Mouse (Mus musculus) heart, embryonic 14.5 days (tissue): Measurements from ENCODE around the gene Trmt2a. TPM values are rescaled to one million over a fixed set of nuclear protein-coding genes. Genes with fewer than 3 reads are reported as not detected.

ENCODE experiments used
- ATAC-seq: fragments of 200-750 bp; cut with Nextera tagmentation; 2 replicates; pipeline ENCODE4 v1.8.0; 2017; ENCODE audit warnings: low read depth, moderate TSS enrichment; ENCODE audit not compliant: insufficient number of reproducible peaks, insufficient read depth, low FRiP score
- H3K27ac ChIP-seq, 2 experiments: fragments of 200-500 bp in 1 of 2; fragments of 300-500 bp in 1 of 2; sonication (generic) in 1 of 2; replicated peaks in 1 of 2; 2 replicates each; pipeline ENCODE4 v1.5.1; 2012 to 2014; ENCODE audit warnings: low read depth in 2 of 2, low read length in 2 of 2, control low read depth in 1 of 2, mild to moderate bottlenecking in 1 of 2, mixed read lengths in 1 of 2; ENCODE audit not compliant: control insufficient read depth in 1 of 2, insufficient read depth in 1 of 2
- H3K27me3 ChIP-seq: fragments of 300-500 bp; sonication (generic); 2 replicates; pipeline ENCODE4 v1.6.1; 2014; ENCODE audit warnings: mild to moderate bottlenecking, low read length, control low read depth; ENCODE audit not compliant: control insufficient read depth, insufficient read depth
- H3K36me3 ChIP-seq: fragments of 300-500 bp; sonication (generic); 2 replicates; pipeline ENCODE4 v1.6.1; 2014; ENCODE audit warnings: mild to moderate bottlenecking, control low read depth, low read length, mixed read lengths; ENCODE audit not compliant: control insufficient read depth, insufficient read depth
- H3K4me1 ChIP-seq, 2 experiments: fragments of 200-500 bp in 1 of 2; fragments of 300-500 bp in 1 of 2; sonication (generic) in 1 of 2; 2 replicates each; pipeline ENCODE4 v1.6.1; 2012 to 2014; ENCODE audit warnings: low read length in 2 of 2, control low read depth in 1 of 2, mixed read lengths in 1 of 2; ENCODE audit not compliant: control insufficient read depth in 2 of 2, insufficient read depth in 2 of 2
- H3K4me2 ChIP-seq: fragments of 300-500 bp; sonication (generic); 2 replicates; pipeline ENCODE4 v1.6.1; 2014; ENCODE audit warnings: mild to moderate bottlenecking, low read length
- H3K4me3 ChIP-seq, 2 experiments: fragments of 200-500 bp in 1 of 2; fragments of 300-500 bp in 1 of 2; sonication (generic) in 1 of 2; 2 replicates each; pipeline ENCODE4 v1.5.1; 2012 to 2014; ENCODE audit warnings: low read length in 2 of 2, mild to moderate bottlenecking in 2 of 2, control low read depth in 1 of 2, low read depth in 1 of 2, moderate library complexity in 1 of 2; ENCODE audit not compliant: control insufficient read depth in 1 of 2, insufficient read depth in 1 of 2
- H3K9ac ChIP-seq: fragments of 300-500 bp; sonication (generic); 2 replicates; pipeline ENCODE4 v1.6.1; 2014; ENCODE audit warnings: mild to moderate bottlenecking, low read length
- H3K9me3 ChIP-seq: fragments of 300-500 bp; sonication (generic); 2 replicates; pipeline ENCODE4 v1.6.1; 2016; ENCODE audit warnings: low read length, control low read depth; ENCODE audit not compliant: control insufficient read depth
- WGBS: fragments of 180-500 bp; shearing (Covaris S2); extraction: QIAGEN DNeasy Blood & Tissue Kit; methylation state at CpG from one replicate; pipeline ENCODE4 v1.1.7; 2014; 5-methylcytosine and 5-hydroxymethylcytosine counted together
- polyA plus RNA-seq: library from polyadenylated mRNA; unstranded; fragments of >200 nt; fragmentation: Nextera tagmentation; extraction: Ambion mirVana; gene quantifications from 2 replicates; pipeline ENCODE4 v1.2.1, GENCODE M21; 2014

Gene Trmt2a
- polyA plus RNA-seq, 1 experiment from 2014 or later, result 39.8 TPM

GRCm38 (mm10) chr16:18258221-18258620 is 9.7 kb downstream of the Trmt2a start, which contains the start of gene Gm49776:
Gene Gm49776 (minus strand): TSS chr16:18258321.
- no peak within 1 kb of the TSS for H3K4me3 ChIP-seq
- no peak for ATAC-seq
- 90% methylated on average over 2 of the region's 2 CpGs for WGBS
- no peaks in the 10 kb centered on the region for H3K4me1 ChIP-seq
- no peaks in the 10 kb centered on the region for H3K27me3 ChIP-seq
- H3K4me2 ChIP-seq, result no peak within 1 kb of the TSS
- H3K9ac ChIP-seq, result no peak within 1 kb of the TSS
- no peak within 1 kb of the TSS for H3K27ac ChIP-seq
- H3K9me3 ChIP-seq, result no peaks in the 10 kb centered on the region
- H3K36me3 ChIP-seq, result peaks cover 97% of the 10 kb centered on the region

- Histone ChIP-seq H3K36me3 (peaks cover 95% of the 10 kb centered on the region), H3K4me1 (no peaks in the 10 kb centered on the region)
These were observed 16.5 kb downstream of the Trmt2a start for GRCm38 (mm10) chr16:18265024-18265423.

GRCm38 (mm10) chr16:18268182-18268581 is 19.7 kb downstream of the Trmt2a start:
- H3K9me3 ChIP-seq, result no peaks in the 10 kb centered on the region
- H3K9ac ChIP-seq, result no peak overlapping the region
- no peaks in the 10 kb centered on the region for H3K4me1 ChIP-seq
- no peak overlapping the region for H3K27ac ChIP-seq
- H3K4me2 ChIP-seq, result no peak overlapping the region
- H3K27me3 ChIP-seq, result no peaks in the 10 kb centered on the region
- 88% methylated on average over 5 of the region's 5 CpGs for WGBS
- H3K4me3 ChIP-seq, result no peak overlapping the region
- H3K36me3 ChIP-seq, result peaks cover 97% of the 10 kb centered on the region
- no peak for ATAC-seq

More at GRCm38 (mm10) chr16:18265024-18265423, 16.5 kb downstream of the Trmt2a start:
- Histone ChIP-seq H3K27ac (no peak overlapping the region), H3K9ac (no peak overlapping the region), H3K4me3 (no peak overlapping the region), H3K27me3 (no peaks in the 10 kb centered on the region), H3K4me2 (no peak overlapping the region), H3K9me3 (no peaks in the 10 kb centered on the region)
- 86% methylated on average over 2 of the region's 2 CpGs for WGBS
- ATAC-seq, result no peak

GRCm38 (mm10) chr16:18275166-18275565 is 26.7 kb downstream of the Trmt2a start:
- 83% methylated on average over 2 of the region's 2 CpGs for WGBS
- Histone ChIP-seq H3K9ac (no peak overlapping the region), H3K36me3 (peaks cover 96% of the 10 kb centered on the region), H3K9me3 (no peaks in the 10 kb centered on the region), H3K4me3 (no peak overlapping the region), H3K27me3 (no peaks in the 10 kb centered on the region), H3K4me2 (no peak overlapping the region), H3K27ac (no peak overlapping the region), H3K4me1 (no peaks in the 10 kb centered on the region)
- ATAC-seq, result no peak

- WGBS, result 4% methylated on average over 4 of the region's 4 CpGs
- Histone ChIP-seq H3K27me3 (no peaks in the 10 kb centered on the region), H3K9me3 (no peaks in the 10 kb centered on the region), H3K4me2 (peak overlapping the region; percentile 91), H3K27ac (peak overlapping the region; percentile 76 to 85), H3K4me1 (peaks cover 2 to 27% of the 10 kb centered on the region in 2 experiments; a peak in 3 of 4 replicates), H3K36me3 (peaks cover 29% of the 10 kb centered on the region), H3K4me3 (peak overlapping the region; percentile 76 to 84), H3K9ac (peak overlapping the region; percentile 93)
- no peak for ATAC-seq
These were observed 39.7 kb downstream of the Trmt2a start for GRCm38 (mm10) chr16:18288166-18288565.

GRCm38 (mm10) chr16:18288581-18289061 is 40.1 kb downstream of the Trmt2a start:
- H3K9ac ChIP-seq, result peak overlapping the region; percentile 93
- ATAC-seq, result peak; percentile 86
- H3K36me3 ChIP-seq, result peaks cover 24% of the 10 kb centered on the region
- peak overlapping the region; percentile 76 to 84 for H3K4me3 ChIP-seq
- H3K27me3 ChIP-seq, result no peaks in the 10 kb centered on the region
- H3K27ac ChIP-seq, result peak overlapping the region; percentile 76 to 85
- peaks cover 2 to 27% of the 10 kb centered on the region in 2 experiments; a peak in 3 of 4 replicates for H3K4me1 ChIP-seq
- WGBS, result under 1% methylated on average over 29 of the region's 31 CpGs
- H3K4me2 ChIP-seq, result peak overlapping the region; percentile 91
- H3K9me3 ChIP-seq, result no peaks in the 10 kb centered on the region

- Histone ChIP-seq H3K27ac (peak within 1 kb of the TSS; percentile 79 to 85), H3K9ac (peak within 1 kb of the TSS; percentile 93), H3K36me3 (peaks cover 19% of the 10 kb centered on the region), H3K9me3 (no peaks in the 10 kb centered on the region), H3K4me1 (peaks cover 2 to 27% of the 10 kb centered on the region in 2 experiments; a peak in 3 of 4 replicates), H3K4me3 (peak within 1 kb of the TSS; percentile 76 to 84), H3K27me3 (no peaks in the 10 kb centered on the region), H3K4me2 (peak within 1 kb of the TSS; percentile 91)
- WGBS, result 0% methylated on average over 68 of the region's 71 CpGs
- ATAC-seq, result peak; percentile 99
These were observed 40.6 kb downstream of the Trmt2a start, which contains the start of gene Dgcr8 for GRCm38 (mm10) chr16:18289067-18289588. Gene Dgcr8 (minus strand): TSS chr16:18289246.
